Mouse (Mus musculus): ENCODE results near the gene 4930523C07Rik. TPM values are rescaled to one million over a fixed set of nuclear protein-coding genes. Genes with fewer than 3 reads are reported as not detected.

Gene 4930523C07Rik
- 100 to 1,000 TPM; 143 to 158 TPM for total RNA-seq (2023)

DNA sequence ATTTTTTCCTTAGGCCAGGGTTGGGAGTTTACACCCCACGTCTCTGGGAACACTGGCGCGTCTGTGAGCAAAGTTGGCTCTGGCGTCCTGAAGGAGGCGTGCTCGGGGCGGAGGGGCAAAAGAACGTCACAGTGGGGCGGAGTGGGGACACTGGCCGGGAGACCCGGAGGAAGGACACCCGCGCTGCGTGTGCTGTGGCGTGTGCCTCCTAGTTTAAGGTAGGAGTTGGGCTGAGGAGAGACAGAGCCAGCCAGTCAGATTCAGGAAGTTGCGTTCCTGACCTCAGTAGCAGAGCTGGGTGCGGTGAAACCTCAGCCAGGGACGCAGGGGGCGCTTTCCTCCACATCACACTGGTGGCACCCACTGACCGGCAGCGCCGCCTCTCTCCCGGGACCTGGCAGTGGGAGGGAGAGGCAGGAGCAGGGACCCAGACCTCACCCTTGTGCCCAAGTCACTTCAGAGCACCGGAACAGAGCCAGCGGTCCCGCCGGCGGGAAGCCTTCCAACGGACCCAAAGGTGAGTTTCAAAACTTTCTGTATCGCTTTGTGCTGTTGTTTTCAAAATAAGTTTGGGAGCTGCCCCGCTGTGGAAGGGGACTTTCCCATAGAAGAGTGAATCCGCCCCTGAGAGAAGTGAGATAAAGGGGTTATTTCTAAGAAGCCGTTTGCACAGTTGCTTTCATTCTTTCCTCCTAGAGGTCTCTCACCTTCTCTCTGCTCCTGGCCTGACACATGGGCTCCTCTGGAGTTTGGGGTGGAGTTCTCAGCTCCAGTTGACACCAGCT lies at the start of gene 4930523C07Rik:
TSS of gene 4930523C07Rik (plus strand) at position 146 of the 785 bp plus-strand sequence.

Other genes with a start within 250 kb of the 4930523C07Rik start
- not detected for gene Tnn, start 109.2 kb downstream of the 4930523C07Rik start, total RNA-seq (2023)
- 10 to 100 TPM; 26.8 to 28.7 TPM for gene Mrps14, start 150.8 kb downstream of the 4930523C07Rik start, total RNA-seq (2023)
- 10 to 100 TPM; 35.4 to 38.7 TPM for gene Cacybp, start 168.5 kb downstream of the 4930523C07Rik start, total RNA-seq (2023)